Mouse (Mus musculus): ENCODE results near the gene Crkl. TPM values are rescaled to one million over a fixed set of nuclear protein-coding genes. Genes with fewer than 3 reads are reported as not detected.

The Crkl gene
- polyA plus RNA-seq (2017; shearing (Covaris generic)), result 90.5 TPM

GRCm38 (mm10) chr16:17451541-17452372 is at the start of gene Crkl:
Gene Crkl, plus strand, starts transcription at chr16:17451987.

GRCm38 (mm10) chr16:17405736-17406443 is 45.9 kb upstream of the Crkl start, which contains the start of the genes Snap29 and Pi4ka:
Gene Snap29, plus strand, starts transcription at chr16:17405986.
Gene Pi4ka, minus strand, starts transcription at chr16:17406314.

GRCm38 (mm10) chr16:17489469-17490111 is 37.8 kb downstream of the Crkl start, which contains the start of gene Aifm3:
Gene Aifm3, plus strand, starts transcription at chr16:17489611.

GRCm38 (mm10) chr16:17508546-17509239 is 56.9 kb downstream of the Crkl start, which contains the start of gene Lztr1:
Gene Lztr1, plus strand, starts transcription at chr16:17508688.

GRCm38 (mm10) chr16:17530640-17531288 is 79.0 kb downstream of the Crkl start, which contains the start of gene Thap7:
Gene Thap7, minus strand, starts transcription at chr16:17531136.

Other genes starting within 250 kb of the Crkl start
- 311 TPM for gene Ube2l3, start 249.3 kb upstream of the Crkl start, polyA plus RNA-seq (2017; shearing (Covaris generic))
- gene Rimbp3, start 243.4 kb upstream of the Crkl start, polyA plus RNA-seq (2017; shearing (Covaris generic)), result not detected
- 1.9 TPM for gene Hic2, start 218.4 kb upstream of the Crkl start, polyA plus RNA-seq (2017; shearing (Covaris generic))
- gene Tmem191c, start 175.9 kb upstream of the Crkl start, polyA plus RNA-seq (2017; shearing (Covaris generic)), result 155 TPM
- gene Serpind1, start 120.6 kb upstream of the Crkl start, polyA plus RNA-seq (2017; shearing (Covaris generic)), result 0.43 TPM
- gene Snap29, start 46.0 kb upstream of the Crkl start, polyA plus RNA-seq (2017; shearing (Covaris generic)), result 21.0 TPM
- 39.0 TPM for gene Pi4ka, start 45.7 kb upstream of the Crkl start, polyA plus RNA-seq (2017; shearing (Covaris generic))
- not detected for gene Aifm3, start 37.6 kb downstream of the Crkl start, polyA plus RNA-seq (2017; shearing (Covaris generic))
- 80.6 TPM for gene Lztr1, start 56.7 kb downstream of the Crkl start, polyA plus RNA-seq (2017; shearing (Covaris generic))
- gene Thap7, start 79.1 kb downstream of the Crkl start, polyA plus RNA-seq (2017; shearing (Covaris generic)), result 83.2 TPM
- not detected for gene Lrrc74b, start 109.3 kb downstream of the Crkl start, polyA plus RNA-seq (2017; shearing (Covaris generic))
- not detected for gene P2rx6, start 109.9 kb downstream of the Crkl start, polyA plus RNA-seq (2017; shearing (Covaris generic))
- gene Slc7a4, start 131.2 kb downstream of the Crkl start, polyA plus RNA-seq (2017; shearing (Covaris generic)), result 4.0 TPM
- 31.1 TPM for gene Smpd4, start 167.4 kb downstream of the Crkl start, polyA plus RNA-seq (2017; shearing (Covaris generic))
- 0.54 TPM for gene Ccdc74a, start 194.5 kb downstream of the Crkl start, polyA plus RNA-seq (2017; shearing (Covaris generic))

Data from inflammation-experienced regulatory T-cells, adult 16 weeks (primary cell).